In genomic region chr1:82189516-82189915, GRCm38 (mm10) we compare ENCODE assay signal across 7 mouse cellular contexts. TPM values are rescaled to one million over a fixed set of nuclear protein-coding genes. Genes with fewer than 3 reads are reported as not detected.
DNase-seq lines count a peak whose midpoint lies in the region.

No protein-coding gene starts in this region.

- peak; percentile 8 for DNase-seq in retina, postnatal 1 day
- no peak for DNase-seq in retina, embryonic 14.5 days (ENCODE audit: low spot score)
- DNase-seq in frontal cortex, adult 2 months (ENCODE audit: extremely low spot score in 1 of 2, low spot score in 1 of 2) = peak; percentile 58 to 80
- peak; percentile 12 to 31 for DNase-seq in kidney, postnatal 4 days
- peak; percentile 77 for DNase-seq in lung, postnatal 36 days
- DNase-seq in urinary bladder, postnatal 4 days (ENCODE audit: low spot score in 2 of 2) = peak; percentile 32 to 61
- DNase-seq in natural killer cell, adult 2 months (ENCODE audit: low spot score in 2 of 2) = no peak

RNA-seq across cellular contexts. Expression of gene Gm9747, which starts 43.4 kb away (rescaled TPM):
- polyA plus RNA-seq in frontal cortex, adult 2 months (2012; rRNA removed) = 0.04 and 0.10 TPM in 2 replicates

Comparison
In these comparisons a context has a peak if more than half of its experiments do, and no peak if none do; other contexts are left out.
1. DNase-seq: peak in retina, postnatal 1 day (single experiment), frontal cortex, adult 2 months (2 of 2), kidney, postnatal 4 days (2 of 2), lung, postnatal 36 days (single experiment) and urinary bladder, postnatal 4 days (2 of 2); none in retina, embryonic 14.5 days (single experiment) and natural killer cell, adult 2 months (0 of 2).